Mouse (Mus musculus) forebrain, embryonic 15.5 days (tissue): ENCODE results near the gene Ncl. TPM values are rescaled to one million over a fixed set of nuclear protein-coding genes. Genes with fewer than 3 reads are reported as not detected.
A peak's percentile ranks its signal among the peaks of the same experiment; 100 is the strongest.

ENCODE experiments used
- ATAC-seq: fragments of 200-750 bp; cut with Nextera tagmentation; replicated peaks from 2 replicates; pipeline ENCODE4 v1.8.0; 2017; ENCODE audit warnings: mild to moderate bottlenecking, moderate TSS enrichment, moderate library complexity
- H3K27ac ChIP-seq: fragments of 300-500 bp; sonication (generic); replicated peaks from 2 replicates; pipeline ENCODE4 v1.5.1; 2015; ENCODE audit warnings: mild to moderate bottlenecking, inconsistent platforms
- H3K27me3 ChIP-seq: fragments of 300-500 bp; sonication (generic); 2 replicates; pipeline ENCODE4 v1.6.1; 2015; ENCODE audit warnings: inconsistent platforms
- H3K36me3 ChIP-seq: fragments of 300-500 bp; sonication (generic); 2 replicates; pipeline ENCODE4 v1.6.1; 2015; ENCODE audit warnings: mild to moderate bottlenecking, inconsistent platforms
- H3K4me1 ChIP-seq: fragments of 300-500 bp; sonication (generic); 2 replicates; pipeline ENCODE4 v1.6.1; 2015; ENCODE audit warnings: inconsistent platforms
- H3K4me2 ChIP-seq: fragments of 300-500 bp; sonication (generic); replicated peaks from 2 replicates; pipeline ENCODE4 v1.6.1; 2015; ENCODE audit warnings: mild to moderate bottlenecking, inconsistent platforms
- H3K4me3 ChIP-seq: fragments of 300-500 bp; sonication (generic); 2 replicates; pipeline ENCODE4 v1.5.1; 2015; ENCODE audit warnings: mild to moderate bottlenecking, inconsistent platforms
- H3K9ac ChIP-seq: fragments of 300-500 bp; sonication (generic); replicated peaks from 2 replicates; pipeline ENCODE4 v1.6.1; 2015; ENCODE audit warnings: mild to moderate bottlenecking, inconsistent platforms
- H3K9me3 ChIP-seq: fragments of 300-500 bp; sonication (generic); 2 replicates; pipeline ENCODE4 v1.6.1; 2016; ENCODE audit warnings: inconsistent platforms
- WGBS: fragments of 180-500 bp; shearing (Covaris S2); methylation state at CpG from one replicate; pipeline ENCODE4 v1.1.7; 2015; ENCODE audit warnings: mixed read lengths; 5-methylcytosine and 5-hydroxymethylcytosine counted together
- polyA plus RNA-seq: library from polyadenylated mRNA; unstranded; fragments of >200 nt; fragmentation: Nextera tagmentation; extraction: Ambion mirVana; gene quantifications from 2 replicates; pipeline ENCODE4 v1.2.1, GENCODE M21; 2015

Ncl gene
- polyA plus RNA-seq, 1 experiment from 2014 or later: 208 TPM

DNA sequence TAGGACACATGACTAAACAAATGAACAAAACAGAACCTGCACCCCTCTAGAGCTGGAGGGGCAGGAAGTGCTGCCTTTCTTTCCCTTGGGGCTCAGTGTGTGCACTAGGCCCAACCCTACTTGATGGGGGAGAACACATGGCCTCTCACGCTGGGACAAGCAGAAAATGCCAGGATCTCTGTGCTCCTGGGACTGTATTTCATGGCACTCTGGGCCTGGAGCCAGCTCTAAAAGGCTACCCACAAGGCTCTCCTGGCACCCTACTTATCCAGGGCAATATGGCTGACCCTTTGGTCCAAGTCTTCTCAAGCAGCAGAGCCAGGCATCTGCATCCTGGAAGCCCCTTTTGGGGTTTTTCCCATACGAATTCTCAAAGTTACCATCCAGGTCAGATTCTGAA lies 32.2 kb upstream of the Ncl start:
- H3K27me3 ChIP-seq: no peaks in the 10 kb centered on the region
- no peak overlapping the region for H3K4me2 ChIP-seq
- H3K27ac ChIP-seq: no peak overlapping the region
- no peaks in the 10 kb centered on the region for H3K36me3 ChIP-seq
- no peak overlapping the region for H3K9ac ChIP-seq
- no peak overlapping the region for H3K4me3 ChIP-seq
- ATAC-seq: no peak
- H3K9me3 ChIP-seq: no peaks in the 10 kb centered on the region
- no peaks in the 10 kb centered on the region for H3K4me1 ChIP-seq
- WGBS: 61% methylated on average over 2 of the region's 2 CpGs

DNA sequence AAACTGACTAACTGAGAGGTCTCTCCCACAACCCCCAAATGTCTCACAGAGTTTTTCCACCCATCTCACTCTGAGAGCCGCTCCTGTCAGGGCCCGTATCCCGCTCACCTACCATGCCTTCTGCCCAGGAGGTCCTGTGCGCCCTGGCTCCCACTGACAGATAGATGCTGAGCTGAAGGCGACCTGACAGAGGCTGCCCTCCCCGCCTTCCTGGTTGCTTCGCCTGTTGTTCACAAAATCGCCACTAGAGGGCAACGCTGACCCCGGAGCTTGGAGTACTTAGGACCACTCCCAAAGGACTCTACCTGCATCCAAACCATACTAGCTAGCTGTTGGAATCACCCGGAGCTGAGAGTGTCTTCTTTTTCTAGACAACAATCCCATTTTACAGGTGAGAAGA lies 30.0 kb upstream of the Ncl start:
- Histone ChIP-seq H3K4me3 (no peak overlapping the region), H3K4me1 (no peaks in the 10 kb centered on the region), H3K9ac (no peak overlapping the region), H3K27ac (no peak overlapping the region), H3K36me3 (no peaks in the 10 kb centered on the region), H3K9me3 (no peaks in the 10 kb centered on the region), H3K4me2 (no peak overlapping the region), H3K27me3 (no peaks in the 10 kb centered on the region)
- 3% methylated on average over 11 of the region's 11 CpGs for WGBS
- ATAC-seq: peak; percentile 60

DNA sequence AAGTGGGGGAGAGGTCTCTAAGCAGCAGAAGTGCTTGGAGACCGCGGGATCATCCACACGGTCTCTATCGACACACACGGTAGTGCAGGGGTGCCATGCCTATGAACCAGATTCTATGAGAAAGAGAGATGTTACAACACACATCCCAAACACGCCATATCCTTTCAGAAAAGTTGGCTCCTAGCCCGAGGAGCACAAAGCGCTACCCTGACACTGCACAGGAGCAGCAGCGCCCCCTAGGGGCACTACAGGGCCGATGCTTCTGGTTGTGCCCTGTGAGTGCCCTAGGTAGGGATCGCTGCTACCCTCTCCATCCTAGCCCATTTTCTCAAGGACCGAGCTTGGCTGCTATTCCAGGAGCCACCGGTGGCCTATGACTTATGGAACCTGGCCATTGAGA lies 21.8 kb upstream of the Ncl start:
- Histone ChIP-seq H3K4me1 (0 out of 2 replicates have a peak, but pooled peaks cover 4% of the 10 kb centered on the region), H3K36me3 (no peaks in the 10 kb centered on the region), H3K9ac (no peak overlapping the region), H3K9me3 (no peaks in the 10 kb centered on the region), H3K4me2 (no peak overlapping the region), H3K4me3 (no peak overlapping the region), H3K27ac (no peak overlapping the region), H3K27me3 (no peaks in the 10 kb centered on the region)
- no peak for ATAC-seq
- 36% methylated on average over 13 of the region's 13 CpGs for WGBS

DNA sequence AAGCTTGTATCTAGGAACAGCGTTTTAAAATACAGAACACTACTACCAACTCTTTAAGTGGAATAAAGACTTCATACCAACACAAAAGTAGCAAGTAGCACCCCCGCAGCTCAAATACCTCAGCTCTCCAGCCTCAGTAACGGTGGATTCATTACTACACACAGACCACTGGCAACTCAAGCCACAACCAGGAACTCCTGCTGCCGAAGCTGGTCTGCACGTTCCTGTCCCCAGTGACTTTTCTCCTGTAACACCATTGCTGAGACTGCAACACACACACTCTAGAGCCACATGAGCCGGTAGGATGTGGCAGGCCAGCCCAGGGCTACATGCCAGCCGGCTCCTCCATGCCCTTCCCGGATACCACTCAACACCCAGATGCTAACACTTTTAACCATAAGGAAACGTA lies 20.0 kb upstream of the Ncl start:
- Histone ChIP-seq H3K9ac (no peak overlapping the region), H3K36me3 (no peaks in the 10 kb centered on the region), H3K27ac (no peak overlapping the region), H3K9me3 (no peaks in the 10 kb centered on the region), H3K4me2 (no peak overlapping the region), H3K27me3 (no peaks in the 10 kb centered on the region), H3K4me3 (no peak overlapping the region), H3K4me1 (0 out of 2 replicates have a peak, but pooled peaks cover 4% of the 10 kb centered on the region)
- 77% methylated on average over 9 of the region's 9 CpGs for WGBS
- no peak for ATAC-seq

DNA sequence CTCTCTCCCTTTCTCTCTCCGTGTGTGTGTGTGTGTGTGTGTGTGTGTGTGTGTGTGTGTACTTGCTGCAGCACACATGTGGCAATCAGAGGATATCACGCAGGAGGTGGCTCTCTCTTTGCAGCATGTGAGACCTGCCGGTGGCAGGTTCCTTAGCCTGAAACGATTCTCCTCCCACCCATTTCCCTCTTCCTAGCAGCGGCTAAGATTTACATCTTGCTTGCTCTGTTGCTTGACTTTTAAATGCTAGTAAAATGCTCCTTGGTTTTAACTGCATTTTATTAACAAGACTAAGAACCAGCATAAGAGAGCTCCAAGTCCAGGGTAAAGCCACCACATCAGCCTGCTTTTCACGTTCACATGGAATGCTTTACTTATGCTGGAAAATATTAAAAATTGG lies 19.5 kb upstream of the Ncl start:
- H3K4me2 ChIP-seq: no peak overlapping the region
- H3K27me3 ChIP-seq: no peaks in the 10 kb centered on the region
- 0 out of 2 replicates have a peak, but pooled peaks cover 4% of the 10 kb centered on the region for H3K4me1 ChIP-seq
- H3K4me3 ChIP-seq: no peak overlapping the region
- H3K36me3 ChIP-seq: no peaks in the 10 kb centered on the region
- H3K9me3 ChIP-seq: no peaks in the 10 kb centered on the region
- WGBS: 75% methylated on average over 5 of the region's 6 CpGs
- ATAC-seq: no peak
- no peak overlapping the region for H3K9ac ChIP-seq
- no peak overlapping the region; the same call in 1 of the 2 replicates for H3K27ac ChIP-seq

GRCm38 (mm10) chr1:86376354-86376753 lies 17.2 kb upstream of the Ncl start:
- no peaks in the 10 kb centered on the region for H3K36me3 ChIP-seq
- no peak overlapping the region for H3K27ac ChIP-seq
- no peak for ATAC-seq
- H3K4me2 ChIP-seq: no peak overlapping the region
- WGBS: 77% methylated on average over 5 of the region's 5 CpGs
- H3K9ac ChIP-seq: no peak overlapping the region
- H3K9me3 ChIP-seq: no peaks in the 10 kb centered on the region
- no peak overlapping the region for H3K4me3 ChIP-seq
- no peaks in the 10 kb centered on the region for H3K27me3 ChIP-seq
- H3K4me1 ChIP-seq: 0 out of 2 replicates have a peak, but pooled peaks cover 4% of the 10 kb centered on the region

DNA sequence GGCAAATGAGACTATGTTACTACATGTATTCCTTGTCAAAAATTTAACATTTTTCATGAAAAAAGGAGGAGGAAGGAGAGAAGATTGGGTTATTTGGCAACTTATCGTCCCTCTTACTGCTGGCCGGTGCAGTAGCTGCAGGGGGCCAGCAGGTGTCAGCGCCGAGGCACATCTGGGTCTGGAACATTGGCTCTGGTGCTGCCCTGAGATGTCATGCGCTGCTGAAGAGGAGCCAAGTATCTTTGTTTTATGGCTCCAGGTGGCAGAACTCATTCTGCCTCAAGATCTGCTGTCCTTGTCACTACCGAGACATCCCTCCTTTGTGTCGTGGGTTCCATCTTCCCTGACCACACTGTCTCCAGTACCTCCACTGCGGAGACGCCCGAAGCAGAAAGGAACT lies 12.8 kb upstream of the Ncl start:
- 46% methylated on average over 10 of the region's 10 CpGs for whole genome bisulfite sequencing
- no peaks in the 10 kb centered on the region for H3K36me3 ChIP-seq
- no peak overlapping the region for H3K27ac ChIP-seq
- H3K4me2 ChIP-seq: no peak overlapping the region
- no peaks in the 10 kb centered on the region for H3K9me3 ChIP-seq
- H3K9ac ChIP-seq: no peak overlapping the region
- no peaks in the 10 kb centered on the region for H3K27me3 ChIP-seq
- H3K4me1 ChIP-seq: no peaks in the 10 kb centered on the region
- ATAC-seq: no peak
- H3K4me3 ChIP-seq: no peak overlapping the region

DNA sequence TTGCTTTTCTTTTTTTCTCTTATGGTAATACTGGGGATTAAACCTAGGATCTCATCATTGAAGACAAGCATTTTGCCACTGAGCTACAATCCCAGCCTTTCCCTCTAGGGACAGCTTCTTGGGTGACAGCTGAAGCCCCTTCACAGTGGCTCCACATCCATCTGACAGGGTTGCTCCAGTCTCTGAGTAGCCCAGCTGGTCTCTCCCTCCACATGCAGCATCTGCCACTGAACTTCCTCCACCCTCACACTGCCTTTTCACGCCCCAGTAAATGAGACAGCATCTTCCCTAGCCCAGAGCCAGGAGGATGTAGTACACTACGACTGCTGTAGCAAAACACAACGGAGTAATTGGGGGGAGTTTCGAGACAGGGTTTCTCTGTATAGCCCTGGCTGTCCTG lies 8.9 kb upstream of the Ncl start:
- H3K36me3 ChIP-seq: no peaks in the 10 kb centered on the region
- H3K4me1 ChIP-seq: no peaks in the 10 kb centered on the region
- H3K4me3 ChIP-seq: no peak overlapping the region
- no peak overlapping the region for H3K4me2 ChIP-seq
- H3K27me3 ChIP-seq: no peaks in the 10 kb centered on the region
- WGBS: 74% methylated on average over 4 of the region's 4 CpGs
- H3K27ac ChIP-seq: no peak overlapping the region
- no peak overlapping the region for H3K9ac ChIP-seq
- no peaks in the 10 kb centered on the region for H3K9me3 ChIP-seq
- ATAC-seq: no peak

GRCm38 (mm10) chr1:86363671-86364070 lies 4.5 kb upstream of the Ncl start:
- ATAC-seq: no peak
- Histone ChIP-seq H3K27ac (no peak overlapping the region), H3K4me1 (peaks cover 17% of the 10 kb centered on the region), H3K9ac (no peak overlapping the region), H3K4me2 (no peak overlapping the region), H3K36me3 (no peaks in the 10 kb centered on the region), H3K9me3 (no peaks in the 10 kb centered on the region), H3K4me3 (no peak overlapping the region), H3K27me3 (no peaks in the 10 kb centered on the region)
- 20% methylated on average over 6 of the region's 6 CpGs for WGBS

DNA sequence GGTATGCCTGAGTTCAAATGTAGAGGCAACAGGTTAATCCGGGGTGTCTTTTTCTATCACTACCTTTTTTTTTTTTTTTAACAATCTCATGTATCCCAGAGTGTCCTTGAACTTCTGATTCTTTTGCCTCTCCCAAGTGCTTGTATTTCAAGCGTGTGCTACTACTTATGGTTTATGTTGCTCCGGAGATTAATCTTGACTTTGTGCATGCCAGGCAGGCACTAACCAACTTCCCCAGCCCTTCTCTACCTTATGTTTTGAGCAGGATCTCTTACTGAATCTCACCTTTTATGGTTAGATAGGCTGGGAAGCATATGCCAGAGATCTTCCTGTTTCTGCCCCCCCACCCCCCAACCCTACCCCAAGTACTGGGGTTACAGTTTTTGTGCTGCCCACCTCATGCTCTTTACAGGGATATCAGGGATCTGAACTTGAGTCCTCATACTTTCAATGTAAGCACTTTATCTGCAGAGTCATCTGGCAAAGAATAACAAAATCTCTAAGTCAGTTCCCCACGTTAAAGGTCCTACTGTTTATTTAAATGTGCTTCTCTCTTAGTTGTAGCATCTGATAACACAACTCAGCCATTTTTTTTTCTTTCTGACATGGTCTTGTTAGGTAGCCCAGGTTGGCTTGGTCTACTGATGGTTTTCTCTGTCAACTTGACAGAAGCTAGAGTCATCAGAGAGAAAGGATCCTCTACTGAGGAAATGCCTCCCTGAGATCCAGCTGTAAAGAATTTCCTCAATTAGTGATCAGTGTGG lies 2.8 kb upstream of the Ncl start:
- H3K4me2 ChIP-seq: no peak overlapping the region
- H3K27ac ChIP-seq: no peak overlapping the region
- peaks cover 28% of the 10 kb centered on the region for H3K4me1 ChIP-seq
- H3K4me3 ChIP-seq: no peak overlapping the region
- H3K9ac ChIP-seq: no peak overlapping the region
- H3K36me3 ChIP-seq: peaks cover 5% of the 10 kb centered on the region
- H3K27me3 ChIP-seq: no peaks in the 10 kb centered on the region
- WGBS: 93% methylated on average over 4 of the region's 4 CpGs
- H3K9me3 ChIP-seq: no peaks in the 10 kb centered on the region
- ATAC-seq: no peak

DNA sequence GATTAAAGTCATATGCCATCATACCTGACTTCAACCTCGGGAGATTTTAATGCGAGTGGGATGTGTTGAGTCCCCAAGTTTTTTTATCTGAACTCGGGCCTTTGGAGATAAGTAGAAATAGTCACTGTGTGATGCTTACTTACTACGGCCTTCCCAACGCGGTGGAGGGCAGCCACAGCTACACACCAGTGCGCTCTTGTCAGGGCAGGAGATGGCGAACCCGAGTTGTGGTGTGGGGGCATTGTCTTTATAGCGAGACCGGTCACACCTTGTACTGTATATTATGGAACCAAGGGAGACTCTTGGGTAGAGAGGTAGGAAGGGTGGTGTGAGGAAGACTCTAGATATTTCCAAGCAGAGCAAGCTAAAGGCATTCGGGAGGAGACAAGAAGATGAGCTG lies 1.2 kb upstream of the Ncl start:
- H3K27me3 ChIP-seq: no peaks in the 10 kb centered on the region
- peak overlapping the region; percentile 96 for H3K4me3 ChIP-seq
- ATAC-seq: no peak
- 19% methylated on average over 12 of the region's 12 CpGs for WGBS
- 0 out of 2 replicates have a peak overlapping the region, but pooled peaks have one; percentile 100 for H3K27ac ChIP-seq
- H3K9ac ChIP-seq: peak overlapping the region; percentile 87
- H3K4me1 ChIP-seq: peaks cover 29% of the 10 kb centered on the region
- peak overlapping the region; percentile 65 for H3K4me2 ChIP-seq
- no peaks in the 10 kb centered on the region for H3K9me3 ChIP-seq
- H3K36me3 ChIP-seq: peaks cover 21% of the 10 kb centered on the region

DNA sequence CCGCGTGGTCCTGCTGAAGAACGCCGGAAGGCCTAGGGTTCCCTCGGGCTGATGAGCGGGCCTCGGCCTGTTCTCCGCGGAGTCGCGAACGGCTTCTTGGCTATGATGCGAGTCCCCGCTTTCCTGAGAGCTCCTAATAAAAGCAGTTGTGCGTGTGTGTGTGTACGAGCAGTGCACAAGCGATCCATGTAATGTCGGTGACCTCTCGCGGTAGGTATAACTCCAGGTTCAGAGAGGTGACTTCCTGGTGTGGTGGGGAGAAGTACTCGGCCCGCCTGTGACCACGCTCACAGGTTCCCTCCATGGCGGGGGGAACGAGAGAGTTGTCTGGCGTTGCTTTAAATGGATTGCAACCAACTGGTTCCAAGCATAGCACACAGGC lies 589 bp upstream of the Ncl start:
- Histone ChIP-seq H3K9ac (peak overlapping the region; percentile 87), H3K9me3 (no peaks in the 10 kb centered on the region)

More for the DNA sequence above, 589 bp upstream of the Ncl start:
- Histone ChIP-seq H3K27me3 (no peaks in the 10 kb centered on the region), H3K4me2 (peak overlapping the region; percentile 65), H3K4me3 (peak overlapping the region; percentile 96), H3K4me1 (peaks cover 29% of the 10 kb centered on the region), H3K27ac (peak overlapping the region; percentile 100), H3K36me3 (peaks cover 27% of the 10 kb centered on the region)
- ATAC-seq: no peak
- under 1% methylated on average over 26 of the region's 26 CpGs for WGBS
